Mouse (Mus musculus) T-cell, adult 2 months (primary cell): ENCODE results near the gene Tmc5.

Source experiments
- DNase-seq: peaks from one replicate; pipeline ENCODE4 v3.0.0; 2022; ENCODE audit warnings: low spot score

The Tmc5 gene

GRCm38 (mm10) chr7:118597201-118597600, at the start of gene Tmc5:
Gene Tmc5 (plus strand): TSS chr7:118597297.
- DNase-seq = no peak

- DNase-seq = no peak
Measured at GRCm38 (mm10) chr7:118547451-118547850, 49.6 kb upstream of the Tmc5 start.

- DNase-seq = no peak
Measured at GRCm38 (mm10) chr7:118553881-118554280, 43.2 kb upstream of the Tmc5 start.

- DNase-seq = no peak
Measured at GRCm38 (mm10) chr7:118554290-118554689, 42.8 kb upstream of the Tmc5 start.

GRCm38 (mm10) chr7:118569121-118569543, 28.0 kb upstream of the Tmc5 start:
- no peak for DNase-seq

- DNase-seq = no peak
Measured at GRCm38 (mm10) chr7:118571350-118571749, 25.7 kb upstream of the Tmc5 start.

GRCm38 (mm10) chr7:118572039-118572438, 25.1 kb upstream of the Tmc5 start:
- DNase-seq = no peak

- DNase-seq = no peak
Measured at GRCm38 (mm10) chr7:118578269-118578668, 18.8 kb upstream of the Tmc5 start.

GRCm38 (mm10) chr7:118579938-118580337, 17.2 kb upstream of the Tmc5 start:
- no peak for DNase-seq

GRCm38 (mm10) chr7:118583821-118584220, 13.3 kb upstream of the Tmc5 start:
- no peak for DNase-seq

GRCm38 (mm10) chr7:118584257-118584907, 12.7 kb upstream of the Tmc5 start, which contains the start of gene Tmc7:
Gene Tmc7 (minus strand): TSS chr7:118584736.
- peak; percentile 6 for DNase-seq

GRCm38 (mm10) chr7:118584926-118585325, 12.2 kb upstream of the Tmc5 start:
- no peak for DNase-seq

- DNase-seq = no peak
Measured at GRCm38 (mm10) chr7:118585856-118586255, 11.2 kb upstream of the Tmc5 start.

- no peak for DNase-seq
Measured at GRCm38 (mm10) chr7:118590726-118591305, 6.3 kb upstream of the Tmc5 start.

- no peak for DNase-seq
Measured at GRCm38 (mm10) chr7:118592146-118592545, 5.0 kb upstream of the Tmc5 start.

GRCm38 (mm10) chr7:118593567-118594407, 3.3 kb upstream of the Tmc5 start:
- no peak for DNase-seq

- no peak for DNase-seq
Measured at GRCm38 (mm10) chr7:118594611-118595010, 2.5 kb upstream of the Tmc5 start.

- peak; percentile 72 for DNase-seq
Measured at GRCm38 (mm10) chr7:118595228-118595627, 1.9 kb upstream of the Tmc5 start.

GRCm38 (mm10) chr7:118596271-118596670, 826 bp upstream of the Tmc5 start:
- no peak for DNase-seq

- DNase-seq = no peak
Measured at GRCm38 (mm10) chr7:118599954-118600631, 3.0 kb downstream of the Tmc5 start.

- DNase-seq = no peak
Measured at GRCm38 (mm10) chr7:118604842-118605241, 7.7 kb downstream of the Tmc5 start.

GRCm38 (mm10) chr7:118609815-118610214, 12.7 kb downstream of the Tmc5 start:
- DNase-seq = no peak
